Mouse (Mus musculus) frontal cortex, postnatal 14 days (tissue): Measurements from ENCODE around the gene Fxyd5.

Experiments
- DNase-seq, 2 experiments: peaks; one replicate each; pipeline ENCODE4 v3.0.0; 2022; ENCODE audit warnings: low spot score in 2 of 2

Fxyd5 gene

GRCm38 (mm10) chr7:31041023-31041407 lies 1.3 kb downstream of the Fxyd5 start:
- no peak for DNase-seq

GRCm38 (mm10) chr7:31040281-31041022 lies 1.8 kb downstream of the Fxyd5 start:
- no peak for DNase-seq

GRCm38 (mm10) chr7:31039011-31039410 lies 3.3 kb downstream of the Fxyd5 start:
- no peak for DNase-seq

- DNase-seq: no peak
Measured at GRCm38 (mm10) chr7:31037675-31038074, 4.6 kb downstream of the Fxyd5 start.

GRCm38 (mm10) chr7:31036917-31037316 lies 5.4 kb downstream of the Fxyd5 start:
- DNase-seq: no peak

- no peak for DNase-seq
Measured at GRCm38 (mm10) chr7:31035291-31035690, 7.0 kb downstream of the Fxyd5 start.

- no peak for DNase-seq
Measured at GRCm38 (mm10) chr7:31034789-31035188, 7.5 kb downstream of the Fxyd5 start.

GRCm38 (mm10) chr7:31033409-31034165 lies 8.7 kb downstream of the Fxyd5 start:
- DNase-seq: no peak

GRCm38 (mm10) chr7:31031731-31032130 lies 10.6 kb downstream of the Fxyd5 start:
- no peak for DNase-seq

- DNase-seq: no peak
Measured at GRCm38 (mm10) chr7:31030717-31031116, 11.6 kb downstream of the Fxyd5 start.

- no peak for DNase-seq
Measured at GRCm38 (mm10) chr7:31028609-31029008, 13.7 kb downstream of the Fxyd5 start.

GRCm38 (mm10) chr7:31017104-31017901 lies 25.0 kb downstream of the Fxyd5 start:
- DNase-seq: peak; percentile 59 to 62

- DNase-seq: no peak
Measured at GRCm38 (mm10) chr7:31012971-31013370, 29.3 kb downstream of the Fxyd5 start.

GRCm38 (mm10) chr7:31008889-31009288 lies 33.4 kb downstream of the Fxyd5 start:
- no peak for DNase-seq

- DNase-seq: no peak
Measured at GRCm38 (mm10) chr7:31008175-31008574, 34.1 kb downstream of the Fxyd5 start.

- no peak for DNase-seq
Measured at GRCm38 (mm10) chr7:31007775-31008174, 34.5 kb downstream of the Fxyd5 start.

GRCm38 (mm10) chr7:31002650-31003049 lies 39.6 kb downstream of the Fxyd5 start:
- DNase-seq: no peak

- peak; percentile 10 to 27 for DNase-seq
Measured at GRCm38 (mm10) chr7:31000505-31001020, 41.7 kb downstream of the Fxyd5 start.

- DNase-seq: no peak
Measured at GRCm38 (mm10) chr7:30996491-30996890, 45.8 kb downstream of the Fxyd5 start.

GRCm38 (mm10) chr7:30993986-30994385 lies 48.3 kb downstream of the Fxyd5 start:
- no peak for DNase-seq

- no peak for DNase-seq
Measured at GRCm38 (mm10) chr7:30992148-30992547, 50.1 kb downstream of the Fxyd5 start.

- no peak for DNase-seq
Measured at GRCm38 (mm10) chr7:30988519-30989162, 53.6 kb downstream of the Fxyd5 start.
